Mouse (Mus musculus) megakaryocyte, embryonic 14.5 days (primary cell): ENCODE measurements around the gene Atp1a4.

ENCODE experiments used
- FLI1 ChIP-seq: IDR thresholded peaks from 2 replicates; pipeline ENCODE4 v1.6.1; 2012; ENCODE audit warnings: low read length, inconsistent platforms, mixed read lengths
- GATA1 ChIP-seq: IDR thresholded peaks from 3 replicates; pipeline ENCODE4 v1.6.1; 2012; ENCODE audit warnings: mixed read lengths, low read length, inconsistent platforms, borderline replicate concordance

- TF ChIP-seq FLI1 (no peak), GATA1 (no peak)
Measured at GRCm38 (mm10) chr1:172240945-172241708, 17.1 kb downstream of the Atp1a4 start.
